Mouse (Mus musculus) heart, adult 2 months (tissue): Measurements from ENCODE around the gene 1810010H24Rik. TPM values are rescaled to one million over a fixed set of nuclear protein-coding genes. Genes with fewer than 3 reads are reported as not detected.

ENCODE experiments used
- DNase-seq, 2 experiments: peaks; one replicate each; pipeline ENCODE4 v3.0.0; 2021
- H3K27ac ChIP-seq: fragments of 200-600 bp; 2 replicates; pipeline ENCODE4 v1.8.1; 2022
- H3K27me3 ChIP-seq: fragments of 200-500 bp; 2 replicates; pipeline ENCODE4 v1.6.1; 2012; ENCODE audit warnings: mild to moderate bottlenecking, low read length, inconsistent platforms, mixed read lengths; ENCODE audit not compliant: control insufficient read depth, insufficient read depth
- H3K36me3 ChIP-seq: fragments of 200-500 bp; 2 replicates; pipeline ENCODE4 v1.6.1; 2012; ENCODE audit warnings: low read length, inconsistent platforms; ENCODE audit not compliant: control insufficient read depth, insufficient read depth
- H3K4me1 ChIP-seq: fragments of 200-500 bp; 2 replicates; pipeline ENCODE4 v1.6.1; 2011; ENCODE audit warnings: low read length; ENCODE audit not compliant: control insufficient read depth, insufficient read depth
- H3K4me3 ChIP-seq: fragments of 200-600 bp; 2 replicates; pipeline ENCODE4 v1.8.1; 2022
- H3K79me2 ChIP-seq: fragments of 200-500 bp; replicated peaks from 2 replicates; pipeline ENCODE4 v1.6.1; 2012; ENCODE audit warnings: mild to moderate bottlenecking, inconsistent platforms, low read length, moderate library complexity, mixed read lengths; ENCODE audit not compliant: control insufficient read depth, insufficient read depth
- H3K9ac ChIP-seq: fragments of 200-500 bp; 2 replicates; pipeline ENCODE4 v1.6.1; 2012; ENCODE audit warnings: low read depth, mild to moderate bottlenecking, control low read depth, inconsistent platforms, low read length, mixed read lengths
- CTCF ChIP-seq: fragments of 200-600 bp; IDR thresholded peaks from 2 replicates; pipeline ENCODE4 v1.8.1; 2022; ENCODE audit warnings: antibody characterized with exemption, mild to moderate bottlenecking, moderate library complexity
- EP300 ChIP-seq: fragments of 200-500 bp; IDR thresholded peaks from 2 replicates; pipeline ENCODE4 v1.6.1; 2011; ENCODE audit warnings: low read depth, low read length, control low read depth; ENCODE audit not compliant: insufficient read depth
- POLR2A ChIP-seq: fragments of 200-500 bp; IDR thresholded peaks from 2 replicates; pipeline ENCODE4 v1.6.1; 2011; ENCODE audit warnings: mild to moderate bottlenecking, low read depth, low read length, control low read depth; ENCODE audit not compliant: insufficient read depth
- WGBS: fragments of 180-500 bp; shearing (Covaris S2); methylation state at CpG from one replicate; pipeline ENCODE4 v1.1.7; 2018; 5-methylcytosine and 5-hydroxymethylcytosine counted together
- intact Hi-C: fragments of 180-260 bp; cut with DNase I; formaldehyde crosslinking; loops from one replicate; pipeline ENCODE4 v1.15.1; 2025
- polyA plus RNA-seq: library from polyadenylated mRNA; depleted of rRNA; stranded (reverse); fragments of >200 nt; gene quantifications from 2 replicates; pipeline ENCODE4 v1.2.3, GENCODE M21; 2012
- total RNA-seq, 2 experiments: library from RNA; stranded (reverse); gene quantifications; 2 replicates each; pipeline ENCODE4 v1.2.3; 2021

1810010H24Rik gene
- total and polyA plus RNA-seq, 3 experiments, result 1.9 to 3.0 (median 2.7) TPM

- no peaks in the 10 kb centered on the region for H3K27me3 ChIP-seq
- H3K4me3 ChIP-seq, result no peak overlapping the region
- intact Hi-C loops, result no loop called here
- H3K4me1 ChIP-seq, result peaks cover 2% of the 10 kb centered on the region
- no peak for TF ChIP-seq POLR2A
- TF ChIP-seq EP300, result no peak
- no peak for TF ChIP-seq CTCF
- DNase-seq, result no peak
- H3K27ac ChIP-seq, result no peak overlapping the region
- no peaks in the 10 kb centered on the region for H3K79me2 ChIP-seq
- no peaks in the 10 kb centered on the region for H3K36me3 ChIP-seq
- no peak overlapping the region for H3K9ac ChIP-seq
- 54% methylated on average over 7 of the region's 7 CpGs for WGBS
Observed at GRCm38 (mm10) chr11:107031635-107032034, 6.2 kb downstream of the 1810010H24Rik start.

- H3K27me3 ChIP-seq, result no peaks in the 10 kb centered on the region
- TF ChIP-seq CTCF, result no peak
- H3K79me2 ChIP-seq, result no peaks in the 10 kb centered on the region
- intact Hi-C loops, result no loop called here
- no peaks in the 10 kb centered on the region for H3K36me3 ChIP-seq
- 87% methylated on average over 10 of the region's 10 CpGs for WGBS
- H3K9ac ChIP-seq, result no peak overlapping the region
- DNase-seq, result no peak
- H3K4me3 ChIP-seq, result no peak overlapping the region
- no peak overlapping the region for H3K27ac ChIP-seq
- no peaks in the 10 kb centered on the region for H3K4me1 ChIP-seq
Observed at GRCm38 (mm10) chr11:107034085-107034810, 8.8 kb downstream of the 1810010H24Rik start.

- WGBS, result 93% methylated on average over 5 of the region's 5 CpGs
- H3K79me2 ChIP-seq, result no peaks in the 10 kb centered on the region
- peaks cover 2% of the 10 kb centered on the region for H3K36me3 ChIP-seq
- DNase-seq, result no peak
- TF ChIP-seq EP300 (no peak), CTCF (no peak), POLR2A (no peak)
- no peak overlapping the region for H3K27ac ChIP-seq
- intact Hi-C loops, result no loop called here
- no peak overlapping the region for H3K9ac ChIP-seq
- H3K27me3 ChIP-seq, result no peaks in the 10 kb centered on the region
- no peak overlapping the region for H3K4me3 ChIP-seq
- H3K4me1 ChIP-seq, result no peaks in the 10 kb centered on the region; the same call in 1 of the 2 replicates
Observed at GRCm38 (mm10) chr11:107039417-107039816, 13.9 kb downstream of the 1810010H24Rik start.

- DNase-seq, result no peak
- no peak overlapping the region for H3K9ac ChIP-seq
- no peak overlapping the region for H3K27ac ChIP-seq
- no peaks in the 10 kb centered on the region for H3K79me2 ChIP-seq
- H3K4me1 ChIP-seq, result peaks cover 2% of the 10 kb centered on the region; the same call in 1 of the 2 replicates
- peaks cover 4% of the 10 kb centered on the region for H3K36me3 ChIP-seq
- no peaks in the 10 kb centered on the region for H3K27me3 ChIP-seq
- H3K4me3 ChIP-seq, result no peak overlapping the region
- intact Hi-C loops, result no loop called here
- no peak for TF ChIP-seq EP300
- no peak for TF ChIP-seq POLR2A
- no peak for TF ChIP-seq CTCF
- WGBS, result 45% methylated on average over 3 of the region's 3 CpGs
Observed at GRCm38 (mm10) chr11:107041396-107041795, 15.9 kb downstream of the 1810010H24Rik start.

GRCm38 (mm10) chr11:107043361-107043760, 17.9 kb downstream of the 1810010H24Rik start:
- TF ChIP-seq EP300 (no peak), CTCF (no peak), POLR2A (no peak)
- H3K4me1 ChIP-seq, result peaks cover 2% of the 10 kb centered on the region; the same call in 1 of the 2 replicates
- H3K4me3 ChIP-seq, result no peak overlapping the region
- no peaks in the 10 kb centered on the region for H3K79me2 ChIP-seq
- H3K27me3 ChIP-seq, result no peaks in the 10 kb centered on the region
- 87% methylated on average over 11 of the region's 11 CpGs for WGBS
- H3K36me3 ChIP-seq, result peaks cover 4% of the 10 kb centered on the region
- no peak for DNase-seq
- no peak overlapping the region for H3K27ac ChIP-seq
- no peak overlapping the region for H3K9ac ChIP-seq
- intact Hi-C loops, result loop anchor here (2.0 kb wide), 1 partner anchor 15 kb away; no protein-coding TSS in a partner anchor

GRCm38 (mm10) chr11:107044321-107044720, 18.8 kb downstream of the 1810010H24Rik start:
- peaks cover 2% of the 10 kb centered on the region; the same call in 1 of the 2 replicates for H3K4me1 ChIP-seq
- no peak overlapping the region for H3K9ac ChIP-seq
- no peak overlapping the region for H3K4me3 ChIP-seq
- TF ChIP-seq EP300 (no peak), CTCF (peak; percentile 88), POLR2A (no peak)
- peaks cover 4% of the 10 kb centered on the region for H3K36me3 ChIP-seq
- 18% methylated on average over 5 of the region's 5 CpGs for WGBS
- no peaks in the 10 kb centered on the region for H3K27me3 ChIP-seq
- peak; percentile 63 to 66 for DNase-seq
- no peaks in the 10 kb centered on the region for H3K79me2 ChIP-seq
- H3K27ac ChIP-seq, result no peak overlapping the region
- intact Hi-C loops, result loop anchor here (2.0 kb wide), 1 partner anchor 194 kb away; no protein-coding TSS in a partner anchor
